Mouse (Mus musculus) MEL (cell line): ENCODE measurements at regions not wholly inside any gene's neighbourhood (a gene's known extent, or its start where the extent isn't known, plus 50 kb on each side); places are given as distances from the start of the nearest gene placed in this dataset.

Experiments
- CTCF ChIP-seq, 3 experiments: IDR thresholded peaks in 2 of 3; conservative IDR thresholded peaks in 1 of 3; 2 replicates each; pipeline ENCODE4 v1.5.1; 2011 to 2012; ENCODE audit warnings: low read length in 3 of 3, low read depth in 2 of 3, mild to moderate bottlenecking in 2 of 3, improper control_type of control experiment in 1 of 3, inconsistent platforms in 1 of 3, mixed read lengths in 1 of 3, moderate library complexity in 1 of 3; ENCODE audit not compliant: control insufficient read depth in 1 of 3, insufficient read depth in 1 of 3, poor library complexity in 1 of 3, severe bottlenecking in 1 of 3
- GATA1 ChIP-seq: IDR thresholded peaks from 2 replicates; pipeline ENCODE4 v1.6.1; 2011; ENCODE audit warnings: low read depth, low read length, improper control_type of control experiment
- JUND ChIP-seq: IDR thresholded peaks from 2 replicates; pipeline ENCODE4 v1.6.1; 2011; ENCODE audit warnings: low read depth, mild to moderate bottlenecking, improper control_type of control experiment, low read length
- MAFK ChIP-seq: IDR thresholded peaks from 2 replicates; pipeline ENCODE4 v1.6.1; 2011; ENCODE audit warnings: low read depth, mild to moderate bottlenecking, low read length, improper control_type of control experiment, borderline replicate concordance
- MAX ChIP-seq: IDR thresholded peaks from 2 replicates; pipeline ENCODE4 v1.6.1; 2011; ENCODE audit warnings: low read length, improper control_type of control experiment
- NRF1 ChIP-seq: IDR thresholded peaks from 2 replicates; pipeline ENCODE4 v1.6.1; 2014; ENCODE audit warnings: low read depth, mild to moderate bottlenecking, inconsistent platforms, low read length, improper control_type of control experiment, moderate library complexity; ENCODE audit not compliant: poor library complexity, insufficient read depth, severe bottlenecking
- POLR2A ChIP-seq, 2 experiments: IDR thresholded peaks; 2 replicates each; pipeline ENCODE4 v1.6.1; 2011 to 2012; ENCODE audit warnings: low read length in 2 of 2, mild to moderate bottlenecking in 2 of 2, control low read depth in 1 of 2, improper control_type of control experiment in 1 of 2, low read depth in 1 of 2, moderate library complexity in 1 of 2; ENCODE audit not compliant: control insufficient read depth in 1 of 2, insufficient read depth in 1 of 2, poor library complexity in 1 of 2
- POLR2AphosphoS2 ChIP-seq: IDR thresholded peaks from 2 replicates; pipeline ENCODE4 v1.6.1; 2011; ENCODE audit warnings: low read length, improper control_type of control experiment
- RCOR1 ChIP-seq: IDR thresholded peaks from 2 replicates; pipeline ENCODE4 v1.6.1; 2012; ENCODE audit warnings: low read depth, mild to moderate bottlenecking, inconsistent platforms, low read length, improper control_type of control experiment
- TAL1 ChIP-seq: IDR thresholded peaks from 2 replicates; pipeline ENCODE4 v1.6.1; 2012; ENCODE audit warnings: mild to moderate bottlenecking, inconsistent platforms, low read length, moderate library complexity, mixed read lengths
- TCF12 ChIP-seq: IDR thresholded peaks from 2 replicates; pipeline ENCODE4 v1.6.1; 2014; ENCODE audit warnings: low read depth, mild to moderate bottlenecking, inconsistent platforms, low read length, improper control_type of control experiment, moderate library complexity
- USF2 ChIP-seq, 2 experiments: IDR thresholded peaks; 2 replicates each; pipeline ENCODE4 v1.6.1; 2011 to 2012; ENCODE audit warnings: improper control_type of control experiment in 2 of 2, low read length in 2 of 2, borderline replicate concordance in 1 of 2, inconsistent platforms in 1 of 2, low read depth in 1 of 2, mild to moderate bottlenecking in 1 of 2; ENCODE audit not compliant: insufficient read depth in 1 of 2
- ZC3H11A ChIP-seq: IDR thresholded peaks from 2 replicates; pipeline ENCODE4 v1.6.1; 2012; ENCODE audit warnings: low read depth, mild to moderate bottlenecking, inconsistent platforms, low read length, improper control_type of control experiment

DNA sequence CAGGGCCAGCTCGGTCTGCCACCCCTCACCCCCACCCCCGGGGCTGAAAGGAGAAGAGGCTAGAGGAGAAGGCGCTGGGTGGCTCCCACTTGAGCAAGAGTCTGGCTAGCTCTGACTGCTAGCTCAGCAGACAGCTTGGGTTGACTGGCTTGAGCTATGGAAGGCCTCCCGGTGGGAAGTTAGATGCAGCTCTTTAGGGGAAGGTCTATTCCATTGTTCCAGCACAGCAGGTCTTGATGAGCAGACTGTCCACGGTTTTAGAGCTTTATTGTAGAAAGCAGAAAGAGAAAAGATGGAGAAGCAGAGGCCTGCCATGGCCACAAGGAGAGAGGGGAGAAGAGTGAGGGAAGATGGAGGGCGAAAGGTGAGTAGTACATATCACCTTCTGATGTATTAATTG is 190.9 kb upstream of the Col8a1 start:
- no peak for TF ChIP-seq CTCF (IDR thresholded peaks at IDR 0.05 in 2 of 3, conservative IDR thresholded peaks at IDR 0.05 in 1 of 3; ENCODE audit: control insufficient read depth in 1 of 3, insufficient read depth in 1 of 3, low read depth in 2 of 3, low read length in 3 of 3, poor library complexity in 1 of 3, severe bottlenecking in 1 of 3)
- TF ChIP-seq POLR2A (IDR thresholded peaks at IDR 0.05; ENCODE audit: control insufficient read depth in 1 of 2, insufficient read depth in 1 of 2, low read depth in 1 of 2, low read length in 2 of 2, poor library complexity in 1 of 2) = no peak
- no peak for TF ChIP-seq POLR2AphosphoS2
- no peak for TF ChIP-seq USF2 (IDR thresholded peaks at IDR 0.05; ENCODE audit: borderline replicate concordance in 1 of 2, insufficient read depth in 1 of 2, low read depth in 1 of 2, low read length in 2 of 2)
- TF ChIP-seq MAX = no peak
- TF ChIP-seq MAFK = no peak
- TF ChIP-seq TCF12 = no peak
- no peak for TF ChIP-seq RCOR1
- TF ChIP-seq NRF1 = no peak
- TF ChIP-seq TAL1 = no peak
- no peak for TF ChIP-seq GATA1
- no peak for TF ChIP-seq JUND
- no peak for TF ChIP-seq ZC3H11A
